11 mouse cellular contexts compared by ENCODE assay signal in the genomic region with DNA sequence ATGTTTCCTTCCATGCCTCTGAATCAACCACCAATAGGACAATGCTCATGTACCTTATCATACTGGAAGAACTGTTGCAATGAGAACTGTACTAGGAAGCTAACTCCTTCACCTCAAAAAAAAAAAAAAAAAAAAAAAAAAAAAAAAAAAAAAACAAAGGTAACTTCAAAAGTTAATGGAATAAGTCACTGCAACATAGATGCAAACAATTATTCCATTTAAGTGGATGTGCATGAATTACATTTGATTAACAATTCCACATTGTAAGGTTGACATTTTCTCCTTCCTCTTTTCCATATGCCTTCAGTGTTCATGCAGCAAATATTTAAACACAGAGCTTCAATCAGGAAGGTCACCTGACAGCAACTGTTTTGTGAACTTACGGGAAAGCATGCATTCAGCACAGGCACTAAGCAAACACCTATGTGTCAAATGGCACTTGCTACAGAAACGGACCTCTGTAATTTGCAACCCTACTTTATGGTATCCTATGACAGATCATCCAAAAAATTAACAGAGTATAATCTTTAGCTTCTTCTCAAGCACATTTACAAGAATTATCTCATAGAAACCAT. TPM values are rescaled to one million over a fixed set of nuclear protein-coding genes. Genes with fewer than 3 reads are reported as not detected.
DNase-seq lines count a peak whose midpoint lies in the region; ATAC-seq and TF ChIP-seq lines count a peak whose summit lies in the region.
"Had no signal": no experiment of that assay in that cellular context is flagged by ENCODE, and none has a peak within 500 bp of the region (broad histone marks: within the 10 kb centered on the region; RNA-seq: fewer than 3 reads in every experiment).

No protein-coding gene starts in this region.

- DNase-seq in heart, adult 9 months (ENCODE audit: low spot score in 2 of 2) = no peak
- no peak for DNase-seq in lung, postnatal 36 days
- DNase-seq in midbrain, postnatal 0 days (ENCODE audit: low spot score) = no peak
- no peak for DNase-seq in urinary bladder, postnatal 25 days (ENCODE audit: low spot score)
- no peak for DNase-seq in yolk sac, embryonic 10.5 days (ENCODE audit: low spot score)
- DNase-seq: adrenal gland, postnatal 10 days; kidney, postnatal 4 days had no signal

- no peaks in the 10 kb centered on the region for H3K27me3 ChIP-seq in heart, embryonic 11.5 days (ENCODE audit: control insufficient read depth, insufficient read depth, low read length)
- H3K27me3 ChIP-seq in lung, embryonic 15.5 days = no peaks in the 10 kb centered on the region
- no peaks in the 10 kb centered on the region for H3K27me3 ChIP-seq in heart, embryonic 16.5 days (ENCODE audit: control insufficient read depth, insufficient read depth, low read length)
- no peaks in the 10 kb centered on the region for H3K27me3 ChIP-seq in midbrain, postnatal 0 days (ENCODE audit: insufficient read depth, low read length)
- H3K27me3 ChIP-seq: limb, embryonic 15.5 days had no signal

- H3K9ac ChIP-seq in heart, embryonic 11.5 days (ENCODE audit: low read depth, low read length) = peak overlapping the region; percentile 31; the same call in 1 of the 2 replicates
- H3K9ac ChIP-seq in lung, embryonic 15.5 days = no peak overlapping the region
- H3K9ac ChIP-seq in heart, embryonic 16.5 days (ENCODE audit: low read length) = peak overlapping the region; percentile 69
- no peak overlapping the region for H3K9ac ChIP-seq in midbrain, postnatal 0 days (replicated peaks; ENCODE audit: low read length, poor library complexity, severe bottlenecking)
- H3K9ac ChIP-seq: limb, embryonic 15.5 days had no signal

- H3K27ac ChIP-seq in heart, embryonic 11.5 days (ENCODE audit: low read depth, low read length) = no peak overlapping the region
- no peak overlapping the region for H3K27ac ChIP-seq in lung, embryonic 15.5 days
- peak overlapping the region; percentile 81 for H3K27ac ChIP-seq in heart, embryonic 16.5 days (ENCODE audit: low read length)
- H3K27ac ChIP-seq in midbrain, postnatal 0 days (ENCODE audit: low read depth, low read length) = no peak overlapping the region
- H3K27ac ChIP-seq: limb, embryonic 15.5 days had no signal

- 29% methylated on average over 2 of the region's 2 CpGs for WGBS in heart, embryonic 11.5 days (ENCODE audit: insufficient replicate concordance)
- 20% methylated on average over 2 of the region's 2 CpGs for WGBS in lung, embryonic 15.5 days
- WGBS in heart, embryonic 16.5 days = 18% methylated on average over 2 of the region's 2 CpGs
- WGBS in midbrain, postnatal 0 days = 44% methylated on average over 2 of the region's 2 CpGs

- no peak for ATAC-seq in heart, embryonic 11.5 days (replicated peaks; ENCODE audit: insufficient number of reproducible peaks, low FRiP score, low TSS enrichment)
- no peak for ATAC-seq in lung, embryonic 15.5 days (ENCODE audit: borderline replicate concordance, extremely low read depth, low FRiP score, low TSS enrichment)
- no peak for ATAC-seq in heart, embryonic 16.5 days (replicated peaks; ENCODE audit: extremely low read depth, insufficient read depth, low FRiP score)
- ATAC-seq in midbrain, postnatal 0 days (ENCODE audit: low FRiP score) = no peak

- H3K36me3 ChIP-seq in heart, embryonic 11.5 days (ENCODE audit: control insufficient read depth, insufficient read depth, low read length) = no peaks in the 10 kb centered on the region
- H3K36me3 ChIP-seq in lung, embryonic 15.5 days = no peaks in the 10 kb centered on the region
- no peaks in the 10 kb centered on the region for H3K36me3 ChIP-seq in heart, embryonic 16.5 days (ENCODE audit: control insufficient read depth, insufficient read depth)
- H3K36me3 ChIP-seq in midbrain, postnatal 0 days (ENCODE audit: insufficient read depth, low read length) = no peaks in the 10 kb centered on the region
- H3K36me3 ChIP-seq: limb, embryonic 15.5 days had no signal

- no peak for TF ChIP-seq CTCF in midbrain, postnatal 0 days (IDR thresholded peaks at IDR 0.05)

- no peaks in the 10 kb centered on the region for H3K9me3 ChIP-seq in heart, embryonic 11.5 days (replicated peaks; ENCODE audit: control insufficient read depth, low read length)
- no peaks in the 10 kb centered on the region for H3K9me3 ChIP-seq in lung, embryonic 15.5 days
- H3K9me3 ChIP-seq in heart, embryonic 16.5 days (replicated peaks; ENCODE audit: control insufficient read depth, low read length) = no peaks in the 10 kb centered on the region
- H3K9me3 ChIP-seq in midbrain, postnatal 0 days (ENCODE audit: low read length) = no peaks in the 10 kb centered on the region
- H3K9me3 ChIP-seq: limb, embryonic 15.5 days had no signal

- H3K4me1 ChIP-seq in heart, embryonic 11.5 days (ENCODE audit: control insufficient read depth, insufficient read depth, low read length) = peaks cover 18% of the 10 kb centered on the region
- H3K4me1 ChIP-seq in lung, embryonic 15.5 days = peaks cover 31% of the 10 kb centered on the region
- peaks cover 23% of the 10 kb centered on the region for H3K4me1 ChIP-seq in heart, embryonic 16.5 days (ENCODE audit: control insufficient read depth, insufficient read depth, low read length)
- peaks cover 4% of the 10 kb centered on the region; the same call in 1 of the 2 replicates for H3K4me1 ChIP-seq in midbrain, postnatal 0 days (ENCODE audit: insufficient read depth, low read length)

- peak overlapping the region; percentile 51 for H3K4me2 ChIP-seq in heart, embryonic 11.5 days
- H3K4me2 ChIP-seq in lung, embryonic 15.5 days = peak overlapping the region; percentile 16; the same call in 1 of the 2 replicates
- H3K4me2 ChIP-seq in heart, embryonic 16.5 days (ENCODE audit: low read depth, low read length) = peak overlapping the region; percentile 60
- peak overlapping the region; percentile 28 for H3K4me2 ChIP-seq in midbrain, postnatal 0 days (ENCODE audit: low read depth, low read length, poor library complexity, severe bottlenecking)
- H3K4me2 ChIP-seq: limb, embryonic 15.5 days had no signal

- peak overlapping the region; percentile 13 for H3K4me3 ChIP-seq in heart, embryonic 11.5 days (ENCODE audit: low read depth, low read length)
- H3K4me3 ChIP-seq in lung, embryonic 15.5 days = no peak overlapping the region
- H3K4me3 ChIP-seq in heart, embryonic 16.5 days (ENCODE audit: low read length) = peak overlapping the region; percentile 43
- H3K4me3 ChIP-seq in midbrain, postnatal 0 days (ENCODE audit: low read depth, low read length) = 0 out of 2 replicates have a peak overlapping the region, but pooled peaks have one; percentile 3
- H3K4me3 ChIP-seq: limb, embryonic 15.5 days had no signal

RNA-seq across cellular contexts. Expression of a gene that starts 2.9 kb away (rescaled TPM):
- polyA plus RNA-seq in heart, embryonic 11.5 days (2014; fragmentation: Nextera tagmentation; extraction: Ambion mirVana) = 48.1 and 61.9 TPM in 2 replicates
- polyA plus RNA-seq in lung, embryonic 15.5 days (2015; fragmentation: Nextera tagmentation; extraction: Ambion mirVana) = 16.6 and 16.8 TPM in 2 replicates
- polyA plus RNA-seq in heart, embryonic 16.5 days (2015; fragmentation: Nextera tagmentation; extraction: Ambion mirVana) = 33.4 and 37.8 TPM in 2 replicates
- 43.7 and 44.2 TPM in 2 replicates for total RNA-seq in midbrain, postnatal 0 days (2014; rRNA removed)
- 5.3 and 5.8 TPM in 2 replicates for polyA plus RNA-seq in midbrain, postnatal 0 days (2015; fragmentation: Nextera tagmentation; extraction: Ambion mirVana)

Comparison
In these comparisons a context has a peak if more than half of its experiments do, and no peak if none do; other contexts are left out.
1. H3K9ac ChIP-seq: peak in heart, embryonic 11.5 days (single experiment) and heart, embryonic 16.5 days (single experiment); none in lung, embryonic 15.5 days (single experiment) and midbrain, postnatal 0 days (single experiment).
2. Peak in every context shown above with its lines, with median percentiles within 50 percentile points of each other: H3K4me2 ChIP-seq.